Mouse (Mus musculus): ENCODE data around the gene Mtx1. TPM values are rescaled to one million over a fixed set of nuclear protein-coding genes. Genes with fewer than 3 reads are reported as not detected.

Gene Mtx1
- polyA plus RNA-seq, 1 experiment from 2014 or later: 205 TPM

MicroRNAs encoded within 50 kb of the gene (microRNA counts, 519-probe panel; counts per million panel counts)
- not detected for microRNA mmu-miR-92b

Small RNAs within 50 kb of the gene (microRNA-seq; reads per million reads assigned to microRNA genes)
- 255 reads per million, percentile 64 among the genes with 10 or more reads in this experiment for gene Mir92b

Other genes starting within 250 kb of the Mtx1 start
- gene Rusc1, start 133.8 kb downstream of the Mtx1 start, polyA plus RNA-seq (2015; fragmentation: Nextera tagmentation; extraction: Ambion mirVana): 30.9 and 32.7 TPM in 2 replicates
- gene Gm43738, start 126.0 kb downstream of the Mtx1 start, polyA plus RNA-seq (2015; fragmentation: Nextera tagmentation; extraction: Ambion mirVana): not detected in 2 replicates
- 194 and 207 TPM in 2 replicates for gene Fdps, start 125.1 kb downstream of the Mtx1 start, polyA plus RNA-seq (2015; fragmentation: Nextera tagmentation; extraction: Ambion mirVana)
- gene Pklr, start 90.9 kb downstream of the Mtx1 start, polyA plus RNA-seq (2015; fragmentation: Nextera tagmentation; extraction: Ambion mirVana): 0.33 and 0.68 TPM in 2 replicates
- 2.0 and 3.0 TPM in 2 replicates for gene Hcn3, start 66.9 kb downstream of the Mtx1 start, polyA plus RNA-seq (2015; fragmentation: Nextera tagmentation; extraction: Ambion mirVana)
- 32.3 and 36.6 TPM in 2 replicates for gene Clk2, start 62.3 kb downstream of the Mtx1 start, polyA plus RNA-seq (2015; fragmentation: Nextera tagmentation; extraction: Ambion mirVana)
- 115 and 119 TPM in 2 replicates for gene Scamp3, start 49.6 kb downstream of the Mtx1 start, polyA plus RNA-seq (2015; fragmentation: Nextera tagmentation; extraction: Ambion mirVana)
- gene Fam189b, start 43.9 kb downstream of the Mtx1 start, polyA plus RNA-seq (2015; fragmentation: Nextera tagmentation; extraction: Ambion mirVana): 34.0 and 35.2 TPM in 2 replicates
- 35.6 and 40.2 TPM in 2 replicates for gene Gba, start 24.2 kb downstream of the Mtx1 start, polyA plus RNA-seq (2015; fragmentation: Nextera tagmentation; extraction: Ambion mirVana)
- 63.7 and 69.8 TPM in 2 replicates for gene Thbs3, start 11.9 kb downstream of the Mtx1 start, polyA plus RNA-seq (2015; fragmentation: Nextera tagmentation; extraction: Ambion mirVana)
- 0.64 and 1.1 TPM in 2 replicates for gene Muc1, start 2.0 kb upstream of the Mtx1 start, polyA plus RNA-seq (2015; fragmentation: Nextera tagmentation; extraction: Ambion mirVana)
- gene Krtcap2, start 18.9 kb upstream of the Mtx1 start, polyA plus RNA-seq (2015; fragmentation: Nextera tagmentation; extraction: Ambion mirVana): 332 and 333 TPM in 2 replicates
- 6.1 and 6.8 TPM in 2 replicates for gene Trim46, start 19.2 kb upstream of the Mtx1 start, polyA plus RNA-seq (2015; fragmentation: Nextera tagmentation; extraction: Ambion mirVana)
- gene Dpm3, start 32.3 kb upstream of the Mtx1 start, polyA plus RNA-seq (2015; fragmentation: Nextera tagmentation; extraction: Ambion mirVana): 120 and 126 TPM in 2 replicates
- 85.5 and 88.8 TPM in 2 replicates for gene Slc50a1, start 43.5 kb upstream of the Mtx1 start, polyA plus RNA-seq (2015; fragmentation: Nextera tagmentation; extraction: Ambion mirVana)
- 44.0 and 46.2 TPM in 2 replicates for gene Efna1, start 54.1 kb upstream of the Mtx1 start, polyA plus RNA-seq (2015; fragmentation: Nextera tagmentation; extraction: Ambion mirVana)
- gene Efna3, start 95.9 kb upstream of the Mtx1 start, polyA plus RNA-seq (2015; fragmentation: Nextera tagmentation; extraction: Ambion mirVana): 27.4 and 30.6 TPM in 2 replicates
- gene Efna4, start 110.9 kb upstream of the Mtx1 start, polyA plus RNA-seq (2015; fragmentation: Nextera tagmentation; extraction: Ambion mirVana): 49.0 and 51.6 TPM in 2 replicates
- 50.3 and 52.2 TPM in 2 replicates for gene Adam15, start 122.9 kb upstream of the Mtx1 start, polyA plus RNA-seq (2015; fragmentation: Nextera tagmentation; extraction: Ambion mirVana)
- gene Dcst2, start 134.9 kb upstream of the Mtx1 start, polyA plus RNA-seq (2015; fragmentation: Nextera tagmentation; extraction: Ambion mirVana): 0.27 and 0.34 TPM in 2 replicates
- gene Dcst1, start 138.2 kb upstream of the Mtx1 start, polyA plus RNA-seq (2015; fragmentation: Nextera tagmentation; extraction: Ambion mirVana): 0.38 and 0.51 TPM in 2 replicates
- gene Zbtb7b, start 167.7 kb upstream of the Mtx1 start, polyA plus RNA-seq (2015; fragmentation: Nextera tagmentation; extraction: Ambion mirVana): 1.1 and 2.0 TPM in 2 replicates
- not detected in 2 replicates for gene Lenep, start 175.7 kb upstream of the Mtx1 start, polyA plus RNA-seq (2015; fragmentation: Nextera tagmentation; extraction: Ambion mirVana)
- 27.1 and 28.2 TPM in 2 replicates for gene Flad1, start 184.8 kb upstream of the Mtx1 start, polyA plus RNA-seq (2015; fragmentation: Nextera tagmentation; extraction: Ambion mirVana)
- gene Cks1b, start 191.3 kb upstream of the Mtx1 start, polyA plus RNA-seq (2015; fragmentation: Nextera tagmentation; extraction: Ambion mirVana): 508 and 542 TPM in 2 replicates
- gene Shc1, start 191.4 kb upstream of the Mtx1 start, polyA plus RNA-seq (2015; fragmentation: Nextera tagmentation; extraction: Ambion mirVana): 102 and 108 TPM in 2 replicates
- gene Pygo2, start 203.1 kb upstream of the Mtx1 start, polyA plus RNA-seq (2015; fragmentation: Nextera tagmentation; extraction: Ambion mirVana): 49.7 and 50.3 TPM in 2 replicates
- gene Pbxip1, start 209.6 kb upstream of the Mtx1 start, polyA plus RNA-seq (2015; fragmentation: Nextera tagmentation; extraction: Ambion mirVana): 34.1 and 35.2 TPM in 2 replicates
- 59.9 and 60.4 TPM in 2 replicates for gene Pmvk, start 227.5 kb upstream of the Mtx1 start, polyA plus RNA-seq (2015; fragmentation: Nextera tagmentation; extraction: Ambion mirVana)

All from limb, embryonic 13.5 days (tissue).